Mouse (Mus musculus) adrenal gland, adult 8-10 months (tissue): ENCODE measurements around the gene Dlx2. TPM values are rescaled to one million over a fixed set of nuclear protein-coding genes. Genes with fewer than 3 reads are reported as not detected.
A peak's percentile ranks its signal among the peaks of the same experiment; 100 is the strongest.

Experiments used
- DNase-seq: peaks from one replicate; pipeline ENCODE4 v3.0.0; 2022
- total RNA-seq, 4 experiments: library from RNA; stranded (reverse); gene quantifications; 2 replicates each; pipeline ENCODE4 v1.2.4; 2022

Gene Dlx2
- total RNA-seq, 4 experiments from 2014 or later: 0.17 to 0.38 (median 0.19) TPM

DNA sequence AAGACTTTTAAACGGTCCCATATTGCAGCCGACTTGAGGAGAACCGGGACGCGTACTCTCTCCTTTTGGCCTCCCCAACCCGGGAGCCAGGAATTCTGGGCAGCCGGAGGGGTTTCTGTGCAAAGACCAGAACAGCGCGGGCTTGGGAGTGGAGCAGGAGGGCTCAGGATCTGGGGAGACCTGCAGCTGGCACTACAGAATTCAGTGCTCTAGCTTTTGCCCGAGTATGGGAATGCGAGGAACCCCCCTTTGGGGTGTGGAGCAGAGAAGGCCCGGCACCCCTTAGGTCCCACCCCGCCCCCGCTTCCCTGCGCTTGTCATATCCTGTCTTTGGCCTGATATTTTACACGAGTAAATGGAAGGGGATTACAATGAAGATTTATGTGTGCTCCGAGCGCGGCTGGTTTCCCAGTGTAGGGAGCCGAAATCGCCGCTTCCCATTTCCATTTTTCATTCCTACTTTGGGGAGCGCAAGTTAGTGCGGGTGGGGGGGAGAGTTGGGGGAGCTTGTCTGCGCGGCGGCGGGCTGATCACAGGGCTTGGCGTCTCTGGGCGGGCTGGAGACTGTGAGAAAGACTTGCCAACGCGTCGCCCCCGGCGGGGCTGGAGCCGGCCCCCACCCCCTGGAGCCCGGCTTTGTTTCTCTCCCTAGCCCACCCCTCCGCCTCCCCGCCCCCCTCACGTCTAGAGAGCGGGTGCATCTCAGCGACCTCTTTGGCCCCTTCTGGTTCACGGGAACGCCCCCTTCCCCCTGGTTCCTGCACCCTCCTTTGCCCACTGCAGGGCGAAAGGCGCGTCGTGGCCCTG lies 5.7 kb downstream of the Dlx2 start:
- no peak for DNase-seq

DNA sequence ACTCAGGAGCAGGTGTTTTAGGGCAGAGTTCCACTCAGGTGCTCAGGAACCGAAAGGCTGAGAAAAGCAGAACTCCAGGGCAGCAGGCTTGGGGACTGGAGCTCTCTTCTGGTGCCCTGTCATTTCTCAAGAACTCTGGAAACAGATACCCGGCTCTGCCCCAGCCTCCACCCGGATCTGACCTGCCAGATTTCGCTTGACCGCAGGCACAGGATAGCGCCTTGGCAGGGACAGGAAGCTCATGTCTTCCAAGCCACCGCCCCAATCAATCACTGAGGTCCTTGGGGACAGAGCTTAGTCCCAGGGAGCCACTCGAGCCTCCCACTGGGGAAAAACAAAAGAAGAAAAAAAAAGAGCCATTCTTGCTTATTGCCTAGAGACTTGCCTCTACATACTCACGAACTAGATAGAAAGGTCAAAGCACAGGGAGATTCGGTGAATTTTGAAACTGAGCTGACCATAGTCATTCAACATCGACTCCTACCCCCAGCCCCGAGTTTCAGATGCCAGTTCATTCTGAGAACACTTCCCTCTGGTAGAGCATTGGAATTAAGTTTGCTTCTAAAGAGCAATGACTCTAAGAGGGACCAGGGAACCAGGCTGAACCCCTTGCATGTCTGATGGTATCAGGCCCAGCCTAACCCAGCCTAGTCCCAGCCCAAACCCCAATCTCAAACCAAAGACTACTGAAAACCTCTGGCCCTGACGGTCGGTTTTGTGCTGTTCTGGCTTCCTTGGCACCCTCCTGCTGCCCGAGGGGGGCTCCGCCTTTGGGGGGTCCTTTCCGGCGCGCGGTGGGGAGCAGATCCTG lies 12.1 kb downstream of the Dlx2 start:
- no peak for DNase-seq

DNA sequence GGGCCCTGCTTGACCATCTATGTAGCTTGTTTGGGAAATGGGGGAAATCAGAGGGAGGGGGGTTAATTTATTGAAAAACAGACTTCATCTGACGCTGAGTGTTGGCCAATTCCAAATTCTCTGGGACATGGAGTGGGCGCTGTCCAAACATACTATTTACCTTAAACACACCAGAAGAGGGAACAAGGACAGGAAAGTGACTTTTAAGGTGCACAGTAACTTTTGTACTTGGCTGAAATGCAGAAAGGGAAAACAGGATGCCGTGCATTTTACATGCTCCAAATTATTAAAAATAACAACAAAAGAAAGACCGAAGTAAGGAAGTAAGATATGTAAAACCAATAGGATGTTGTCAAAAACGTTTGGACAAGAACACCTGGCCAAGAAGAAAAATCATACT lies 13.5 kb downstream of the Dlx2 start:
- no peak for DNase-seq

DNA sequence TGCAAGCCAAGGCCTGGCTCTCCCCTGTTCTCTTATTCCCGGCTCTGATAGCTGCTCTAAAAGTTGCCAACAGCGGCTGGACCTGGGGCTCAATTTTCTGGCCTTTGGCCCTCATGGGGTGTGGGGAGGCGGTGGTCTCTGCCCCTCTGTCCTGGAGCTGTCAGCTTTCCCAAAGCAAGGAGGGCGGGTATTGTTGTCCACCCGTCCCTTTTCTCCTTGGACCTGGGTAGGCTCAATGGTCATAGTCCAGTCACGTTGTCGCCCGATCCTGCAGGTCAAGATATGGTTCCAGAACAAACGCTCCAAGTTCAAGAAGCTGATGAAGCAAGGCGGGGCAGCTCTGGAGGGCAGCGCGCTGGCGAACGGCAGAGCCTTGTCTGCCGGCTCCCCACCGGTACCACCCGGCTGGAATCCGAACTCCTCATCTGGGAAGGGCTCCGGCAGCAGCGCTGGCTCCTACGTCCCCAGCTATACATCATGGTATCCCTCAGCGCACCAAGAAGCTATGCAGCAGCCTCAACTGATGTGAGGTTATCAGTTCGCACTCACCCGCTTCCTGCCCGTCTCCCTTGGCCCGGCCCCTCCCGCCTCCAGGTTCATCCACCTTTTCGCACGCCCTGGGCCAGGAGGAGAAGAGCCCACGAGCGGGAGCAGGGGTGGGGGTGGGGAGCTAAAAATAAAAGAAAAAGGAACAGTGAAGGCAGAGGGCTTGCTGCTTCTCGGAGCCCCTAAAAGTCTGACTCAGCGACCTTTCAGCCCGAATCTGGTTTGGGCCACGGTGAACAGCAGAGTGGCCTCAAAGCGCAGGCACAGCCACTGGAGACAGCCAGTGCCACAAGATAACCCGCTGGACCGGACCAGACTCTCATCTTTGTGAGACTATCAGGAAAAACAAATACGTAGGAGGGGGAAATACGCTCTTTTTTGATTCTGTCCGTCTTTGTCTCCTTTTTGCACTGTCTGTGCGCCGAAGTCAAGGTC lies 14.3 kb downstream of the Dlx2 start:
- DNase-seq: no peak

DNA sequence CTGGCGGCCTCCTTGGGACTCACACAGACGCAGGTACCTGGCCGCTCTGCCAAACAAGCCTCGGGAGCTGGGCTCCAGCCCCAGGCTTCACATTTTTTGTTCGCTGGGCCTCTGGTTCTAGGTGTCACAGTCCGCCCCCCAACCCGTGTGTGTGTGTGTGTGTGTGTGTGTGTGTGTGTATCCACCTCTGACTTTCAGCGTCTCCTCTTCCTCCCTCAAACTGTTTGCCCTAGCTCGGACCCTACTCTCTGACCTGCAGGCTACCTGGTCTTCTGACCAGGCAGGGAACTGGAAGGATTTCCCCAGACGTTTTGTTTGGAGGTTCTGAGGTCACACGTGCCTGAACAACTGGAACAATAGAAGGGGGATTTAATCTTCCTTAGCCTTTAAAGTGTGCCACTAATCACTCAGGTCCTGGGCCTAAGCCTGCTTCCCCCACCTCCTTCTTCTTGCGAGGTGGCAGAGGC lies 15.4 kb downstream of the Dlx2 start:
- DNase-seq: no peak

DNA sequence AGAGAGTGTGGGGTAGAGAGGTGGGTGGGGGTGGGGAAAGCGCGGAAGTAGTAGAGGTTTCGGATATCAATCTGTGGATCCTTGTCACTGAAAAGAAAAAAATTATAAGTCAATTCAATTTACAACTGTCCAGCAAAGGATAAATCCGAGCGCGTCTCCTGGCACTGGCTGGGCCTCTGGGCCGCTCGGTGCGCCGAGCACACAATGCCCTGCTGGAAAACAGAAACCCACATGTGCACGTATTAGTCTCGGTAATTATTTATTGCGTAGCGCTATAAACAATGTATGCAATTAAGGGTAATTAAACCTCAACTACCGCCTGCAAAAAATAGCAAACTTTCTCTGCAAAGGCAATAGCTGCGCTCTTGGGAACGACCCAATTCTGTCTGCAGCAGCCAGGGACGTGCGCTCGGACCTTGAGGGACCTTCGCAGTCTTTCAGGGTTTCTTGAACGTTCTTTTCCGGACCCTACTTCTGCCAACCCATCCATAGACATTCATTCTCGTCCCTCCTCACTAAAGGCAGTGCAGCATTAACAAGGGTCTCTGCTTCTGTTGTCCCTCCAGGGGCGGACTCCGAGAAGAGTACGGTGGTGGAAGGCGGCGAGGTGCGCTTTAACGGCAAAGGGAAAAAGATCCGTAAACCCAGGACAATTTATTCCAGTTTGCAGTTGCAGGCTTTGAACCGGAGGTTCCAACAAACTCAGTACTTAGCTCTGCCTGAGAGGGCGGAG lies 16.0 kb downstream of the Dlx2 start:
- DNase-seq: no peak

DNA sequence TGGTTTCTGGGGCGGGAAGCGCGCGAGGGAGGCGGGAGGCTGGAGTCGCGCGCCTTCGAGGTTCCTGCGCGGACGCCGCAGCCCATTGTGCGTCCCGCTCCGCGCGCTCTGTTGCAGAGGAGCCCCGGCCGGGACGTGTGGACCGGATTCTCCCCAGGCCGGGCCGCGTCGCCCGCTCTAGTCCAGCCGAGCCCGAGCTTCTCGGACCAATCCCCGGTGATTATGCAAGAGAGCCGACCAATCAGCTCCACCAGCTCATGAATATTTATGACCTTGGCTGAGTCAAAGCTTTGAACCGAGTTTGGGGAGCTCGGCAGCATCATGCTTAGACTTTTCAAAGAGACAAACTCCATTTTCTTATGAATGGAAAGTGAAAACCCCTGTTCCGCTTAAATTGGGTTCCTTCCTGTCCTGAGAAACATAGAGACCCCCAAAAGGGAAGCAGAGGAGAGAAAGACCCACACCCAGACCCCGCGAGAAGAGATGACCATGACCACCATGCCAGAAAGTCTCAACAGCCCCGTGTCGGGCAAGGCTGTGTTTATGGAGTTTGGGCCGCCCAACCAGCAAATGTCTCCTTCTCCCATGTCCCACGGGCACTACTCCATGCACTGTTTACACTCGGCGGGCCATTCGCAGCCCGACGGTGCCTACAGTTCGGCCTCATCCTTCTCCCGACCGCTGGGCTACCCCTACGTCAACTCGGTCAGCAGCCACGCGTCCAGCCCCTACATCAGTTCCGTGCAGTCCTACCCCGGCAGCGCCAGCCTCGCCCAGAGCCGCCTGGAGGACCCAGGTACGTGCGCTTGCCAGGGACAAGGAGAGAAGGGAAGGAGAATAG lies 16.8 kb downstream of the Dlx2 start:
- peak; percentile 79 for DNase-seq

DNA sequence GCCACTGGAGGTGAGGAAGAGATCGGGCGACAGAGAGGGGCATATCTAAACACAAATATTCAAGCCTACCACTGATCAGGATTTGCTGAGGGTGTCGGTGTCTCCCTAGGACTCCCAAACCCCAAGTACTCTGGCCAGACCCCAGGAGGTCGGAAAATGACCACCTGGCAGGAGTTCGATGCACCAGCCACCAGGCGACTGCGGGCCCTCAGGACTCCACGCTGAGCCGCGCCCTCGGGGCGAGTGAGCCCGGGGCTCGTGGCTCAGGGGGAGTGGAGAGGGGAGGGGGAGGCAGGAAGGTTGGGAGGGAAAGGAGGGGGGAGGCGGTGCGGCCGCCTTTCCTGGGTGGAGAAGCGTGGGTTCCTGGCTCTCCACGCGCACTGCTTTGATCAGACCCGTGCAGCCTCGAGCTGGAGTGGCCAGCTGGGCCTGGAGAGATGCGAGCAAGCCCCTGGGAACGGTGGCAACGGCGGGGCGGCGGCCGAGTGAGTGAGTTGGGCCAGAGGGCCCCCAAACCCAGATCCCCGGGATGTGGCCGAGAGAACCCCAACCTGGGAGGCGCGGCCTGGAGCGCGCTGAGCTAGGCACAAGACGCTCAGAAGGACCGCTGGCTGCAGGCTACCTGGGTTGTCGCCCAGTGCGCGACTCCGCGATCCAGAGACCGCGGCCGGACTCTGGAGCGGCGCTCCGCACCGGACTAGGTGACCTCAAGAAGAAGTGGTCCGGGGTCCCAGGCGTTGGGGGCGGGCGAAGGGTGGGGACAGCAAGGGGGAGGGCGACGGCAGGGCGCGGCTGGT lies 17.6 kb downstream of the Dlx2 start:
- DNase-seq: no peak

DNA sequence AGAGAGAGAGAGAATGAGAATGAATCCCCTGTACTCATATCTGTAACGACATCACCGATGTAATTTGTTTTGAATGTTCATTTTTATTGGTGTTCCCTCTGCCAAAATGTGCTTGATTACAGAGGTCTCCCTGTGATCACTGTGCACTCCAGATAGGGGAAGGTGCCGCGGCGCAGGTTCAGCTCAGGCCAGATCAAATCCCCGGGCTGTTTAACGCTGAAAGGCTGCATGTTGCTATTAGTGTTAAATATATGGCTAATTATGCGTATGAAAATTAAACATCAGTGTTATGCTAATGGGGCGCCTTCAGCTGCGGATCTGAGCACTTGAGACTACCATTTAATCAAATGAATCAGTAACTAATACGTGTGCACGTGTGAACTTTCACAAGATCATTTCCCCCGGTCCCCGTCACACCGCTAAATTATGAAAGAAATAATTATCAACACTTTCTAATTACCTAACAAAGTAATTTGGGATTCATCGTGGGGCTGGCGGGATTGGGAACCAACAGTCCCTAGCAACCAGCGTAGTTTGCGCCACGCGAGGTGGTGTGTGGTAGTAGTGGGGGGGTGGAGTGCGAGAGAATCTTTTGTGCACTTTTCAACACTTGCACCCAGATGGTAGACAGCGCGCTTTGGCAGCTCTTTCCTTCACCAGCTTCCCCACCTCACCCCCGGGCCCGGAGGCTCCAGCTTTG lies 18.4 kb downstream of the Dlx2 start, which contains the start of gene Dlx1:
TSS of gene Dlx1 (plus strand) at position 100 of the 700 bp plus-strand sequence.
- DNase-seq: no peak

DNA sequence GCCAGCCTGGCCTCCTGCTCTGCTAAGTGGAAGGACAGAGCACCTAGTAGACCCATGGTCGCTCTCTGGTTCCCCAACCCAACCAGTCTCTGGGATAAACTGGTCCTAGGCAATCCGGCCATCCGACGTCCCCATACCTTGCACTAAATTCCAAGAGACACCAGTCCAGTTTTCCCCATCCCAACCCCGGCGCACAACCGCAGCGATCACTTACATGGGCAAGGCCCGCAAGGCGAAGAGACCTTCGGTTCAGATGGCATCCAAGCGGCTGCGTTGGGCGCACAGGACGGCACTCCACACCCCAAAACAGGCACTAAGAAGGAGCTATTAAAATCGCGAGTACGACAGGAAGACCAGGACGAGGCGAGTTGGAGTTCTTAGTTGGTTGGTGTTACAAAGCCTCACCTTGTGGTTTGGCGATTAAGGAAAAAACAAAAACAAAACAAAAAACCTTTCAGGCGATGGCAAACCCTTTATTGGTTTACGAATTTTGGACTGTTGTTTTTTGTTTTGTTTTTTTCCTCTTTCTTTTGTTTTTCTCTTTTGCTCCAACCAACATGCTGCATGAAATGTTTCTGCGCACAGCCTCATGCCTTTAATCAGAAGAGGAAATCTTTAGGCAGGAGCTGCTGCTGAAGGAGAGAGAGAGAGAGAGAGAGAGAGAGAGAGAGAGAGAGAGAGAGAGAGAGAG lies 19.1 kb downstream of the Dlx2 start:
- DNase-seq: no peak

DNA sequence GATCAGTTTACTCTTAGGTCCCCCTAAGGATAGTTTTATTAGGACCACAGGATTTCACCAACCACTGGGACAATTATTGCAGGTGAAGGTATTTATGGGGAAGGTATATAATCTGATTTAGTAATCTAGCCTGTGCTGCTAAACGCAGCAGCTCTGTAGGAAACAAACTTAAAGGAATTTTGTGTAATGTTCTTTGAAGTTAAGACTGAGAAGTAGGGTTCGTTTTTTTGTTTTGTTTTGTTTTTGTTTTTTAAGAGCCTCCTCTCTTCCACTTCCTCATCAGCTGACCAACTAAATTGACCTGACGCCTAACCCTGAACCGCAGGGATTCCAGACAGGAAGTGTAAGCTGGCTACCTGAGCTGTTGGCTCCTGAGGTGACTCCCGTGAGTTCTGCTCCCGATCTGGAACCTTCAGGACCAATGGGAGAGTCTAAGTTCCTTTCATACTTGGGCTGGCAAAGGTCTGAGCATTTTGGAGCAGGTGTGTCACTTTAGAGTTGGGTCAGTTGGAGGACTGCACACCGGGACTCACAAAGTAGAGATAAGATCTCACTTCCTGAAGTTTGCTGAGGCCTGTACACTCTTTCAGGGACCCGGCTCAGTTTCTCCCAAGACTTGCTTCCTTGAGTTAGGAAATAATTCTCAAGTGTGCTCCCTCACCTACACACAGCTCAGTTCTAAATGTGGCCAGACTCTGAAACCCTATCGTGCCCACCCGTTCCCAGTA lies 19.8 kb downstream of the Dlx2 start:
- DNase-seq: no peak

DNA sequence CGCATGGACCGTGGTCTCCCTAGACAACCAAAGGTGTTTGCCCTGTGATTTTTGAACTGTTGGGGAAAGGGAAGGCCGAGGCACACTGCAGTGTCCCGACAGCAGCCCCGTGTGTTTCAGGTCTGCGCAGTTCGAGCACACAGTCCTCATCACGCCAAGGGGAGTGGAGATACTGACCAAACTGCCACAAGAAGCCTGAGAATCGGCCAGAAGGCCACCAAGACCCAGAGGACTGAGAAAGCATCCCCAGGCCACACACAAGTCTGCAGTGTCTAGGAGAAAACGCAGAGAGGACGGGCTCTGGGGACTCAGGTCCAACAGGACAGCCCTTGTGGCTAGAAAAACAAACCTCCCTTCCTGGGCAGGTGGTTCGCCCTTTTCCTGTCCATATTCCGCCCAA lies 21.8 kb downstream of the Dlx2 start:
- no peak for DNase-seq

DNA sequence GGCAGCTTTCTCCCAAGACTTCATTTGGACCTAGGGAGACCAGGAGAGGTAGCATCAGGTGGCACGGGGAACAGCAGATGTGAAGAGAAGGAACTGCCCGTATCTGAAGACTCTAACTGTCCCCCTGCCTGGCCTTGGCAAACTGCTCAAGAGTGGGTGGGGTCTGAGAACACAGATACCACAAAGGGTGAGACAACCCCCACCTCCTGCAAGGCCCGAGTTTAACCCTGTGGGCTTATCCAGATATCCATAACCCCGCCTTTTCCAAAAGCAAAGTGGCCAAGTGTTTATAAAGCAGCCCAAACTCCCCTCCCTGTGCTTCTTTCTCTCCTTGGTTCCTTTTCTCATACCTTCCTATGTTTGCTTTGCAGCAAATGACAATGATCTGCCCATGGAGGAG lies 23.1 kb downstream of the Dlx2 start:
- DNase-seq: no peak

DNA sequence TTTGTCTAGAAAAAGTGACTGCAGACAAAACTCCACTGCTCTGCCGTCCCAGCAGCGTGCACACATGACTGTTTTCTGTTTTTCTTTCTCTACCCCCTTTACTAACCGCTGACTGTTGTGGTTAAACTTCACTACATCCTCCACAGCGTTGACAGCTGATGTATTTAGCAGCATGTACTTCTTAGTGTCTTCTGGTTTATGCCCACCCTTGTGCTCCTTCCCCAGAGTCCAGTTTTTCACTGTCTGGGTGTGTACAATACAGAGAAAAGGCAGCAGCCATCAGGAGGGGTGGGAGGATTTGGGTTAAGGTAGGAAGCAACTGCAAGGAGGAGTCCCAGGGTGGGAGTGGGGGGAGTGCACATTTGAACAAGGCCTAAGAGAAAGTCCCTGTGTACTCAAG lies 23.7 kb downstream of the Dlx2 start:
- DNase-seq: no peak

DNA sequence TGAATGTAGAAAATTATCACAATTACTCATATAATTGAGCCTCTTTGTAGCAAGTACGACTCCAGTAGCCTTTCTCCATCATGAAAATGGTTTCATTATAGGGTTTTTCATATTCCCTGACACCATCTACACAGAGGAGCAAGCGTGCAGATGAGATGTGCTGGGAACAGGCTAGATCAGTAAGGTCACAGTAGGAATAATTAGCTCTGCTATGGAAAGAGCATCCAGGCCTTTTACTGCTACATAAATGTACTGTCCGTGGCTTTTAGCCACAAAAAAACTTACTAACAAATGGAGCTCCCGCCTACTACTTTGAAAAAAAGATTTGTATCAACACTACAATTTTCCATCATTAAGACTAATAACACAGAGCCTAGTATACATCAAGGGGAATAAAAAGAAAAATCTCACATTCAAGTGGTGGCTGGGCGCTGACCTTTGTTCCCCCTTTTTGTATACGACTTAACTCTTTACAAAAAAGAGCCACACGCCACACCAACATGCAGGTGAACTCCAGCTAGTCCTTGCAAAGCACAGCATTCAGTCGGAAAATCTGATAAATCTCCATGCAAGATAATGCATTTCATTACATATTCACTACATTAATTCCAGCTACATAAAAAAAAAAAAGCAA lies 29.0 kb downstream of the Dlx2 start:
- no peak for DNase-seq

DNA sequence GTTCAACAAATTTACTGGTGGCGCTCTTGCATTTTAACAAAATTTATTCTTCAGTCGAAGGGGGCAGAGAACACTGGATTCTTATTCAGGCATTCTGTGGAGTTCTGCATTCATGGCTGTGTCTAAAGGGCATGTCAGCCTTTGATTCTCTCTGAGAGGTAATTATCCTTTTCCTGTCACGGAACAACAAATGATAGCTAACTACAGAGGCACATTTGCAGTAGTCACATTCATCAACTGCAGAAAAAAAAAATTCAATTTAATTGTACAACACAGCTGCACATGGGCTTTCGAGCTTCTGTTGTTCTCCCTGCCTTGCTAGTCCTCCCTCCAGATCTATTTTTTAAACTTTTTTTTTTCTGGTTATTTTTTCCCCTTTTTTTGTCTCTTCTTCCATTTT lies 29.6 kb downstream of the Dlx2 start:
- DNase-seq: no peak

DNA sequence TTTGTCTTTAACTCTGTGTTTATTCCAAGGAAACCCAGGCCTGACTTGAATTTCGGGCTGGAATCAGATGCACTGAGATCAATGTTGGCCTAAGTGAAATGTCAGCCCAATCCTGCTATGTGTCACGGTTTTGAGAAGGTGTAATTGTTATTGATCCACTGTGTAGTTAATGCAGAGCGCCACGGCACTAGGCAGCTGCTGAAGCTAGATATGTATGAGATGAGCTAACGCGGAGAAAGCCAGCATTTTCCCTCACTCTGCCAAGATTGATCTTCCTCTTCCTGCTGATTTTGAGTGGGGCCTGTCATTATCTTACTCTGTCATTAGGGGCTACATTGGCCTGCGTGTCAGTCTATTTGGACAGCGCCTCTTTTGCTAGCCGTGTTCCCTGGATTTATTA lies 34.2 kb downstream of the Dlx2 start:
- no peak for DNase-seq
